ENCODE assay signal across 8 mouse cellular contexts in the genomic region with DNA sequence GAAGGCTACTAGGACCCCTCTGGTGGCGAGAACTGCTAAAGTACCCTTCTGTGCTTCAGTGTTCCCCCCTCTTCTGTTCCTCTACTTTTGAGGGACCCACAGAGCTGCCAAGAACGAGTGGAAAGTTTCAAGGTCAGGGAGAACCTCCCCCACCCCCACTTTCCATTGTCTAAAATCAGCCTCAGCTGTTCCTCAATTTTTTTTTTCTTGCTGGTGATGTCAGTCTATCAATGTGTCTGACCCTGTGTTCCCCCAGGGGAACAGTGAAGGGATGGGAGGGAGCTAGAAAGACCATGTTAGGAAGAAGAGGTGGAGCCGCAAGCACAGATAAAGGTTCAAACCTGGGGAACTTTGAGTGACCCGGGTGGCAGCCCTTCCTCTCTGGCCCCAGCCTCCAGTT. TPM values are rescaled to one million over a fixed set of nuclear protein-coding genes. Genes with fewer than 3 reads are reported as not detected.
DNase-seq lines count a peak whose midpoint lies in the region; ATAC-seq lines count a peak whose summit lies in the region.

TSS of gene Tpm3 (plus strand) at position 356 of the 400 bp plus-strand sequence.

- H3K4me2 ChIP-seq in lung, embryonic 16.5 days (ENCODE audit: low read depth, low read length): no peak within 1 kb of the TSS
- H3K4me2 ChIP-seq in embryonic facial prominence, embryonic 14.5 days (ENCODE audit: low read depth, low read length): no peak within 1 kb of the TSS
- no peak within 1 kb of the TSS for H3K4me2 ChIP-seq in heart, embryonic 16.5 days (ENCODE audit: low read depth, low read length)
- H3K4me2 ChIP-seq in neural tube, embryonic 14.5 days (ENCODE audit: low read depth, low read length): no peak within 1 kb of the TSS

- no peaks in the 10 kb centered on the region for H3K27me3 ChIP-seq in lung, embryonic 16.5 days (ENCODE audit: control insufficient read depth, insufficient read depth, low read depth, low read length)
- no peaks in the 10 kb centered on the region for H3K27me3 ChIP-seq in embryonic facial prominence, embryonic 14.5 days (replicated peaks; ENCODE audit: control insufficient read depth, insufficient read depth, low read length)
- H3K27me3 ChIP-seq in heart, embryonic 16.5 days (ENCODE audit: control insufficient read depth, insufficient read depth, low read length): no peaks in the 10 kb centered on the region
- no peaks in the 10 kb centered on the region for H3K27me3 ChIP-seq in neural tube, embryonic 14.5 days (ENCODE audit: control insufficient read depth, insufficient read depth, low read length)

- no peak for ATAC-seq in lung, embryonic 16.5 days (ENCODE audit: low read depth)
- no peak for ATAC-seq in embryonic facial prominence, embryonic 14.5 days (ENCODE audit: low read depth)
- ATAC-seq in heart, embryonic 16.5 days (replicated peaks; ENCODE audit: extremely low read depth, insufficient read depth, low FRiP score): no peak
- no peak for ATAC-seq in neural tube, embryonic 14.5 days (ENCODE audit: low read depth)

- WGBS in lung, embryonic 16.5 days: 61% methylated on average over 4 of the region's 4 CpGs
- WGBS in embryonic facial prominence, embryonic 14.5 days: 75% methylated on average over 4 of the region's 4 CpGs
- WGBS in heart, embryonic 16.5 days: 56% methylated on average over 4 of the region's 4 CpGs
- WGBS in neural tube, embryonic 14.5 days: 76% methylated on average over 4 of the region's 4 CpGs

- H3K4me3 ChIP-seq in lung, embryonic 16.5 days (ENCODE audit: low read length): no peak within 1 kb of the TSS
- no peak within 1 kb of the TSS for H3K4me3 ChIP-seq in embryonic facial prominence, embryonic 14.5 days (ENCODE audit: low read depth, low read length)
- no peak within 1 kb of the TSS for H3K4me3 ChIP-seq in heart, embryonic 16.5 days (ENCODE audit: low read length)
- no peak within 1 kb of the TSS for H3K4me3 ChIP-seq in neural tube, embryonic 14.5 days (ENCODE audit: low read depth, low read length)

- peaks cover 3% of the 10 kb centered on the region; the same call in 1 of the 2 replicates for H3K4me1 ChIP-seq in lung, embryonic 16.5 days (replicated peaks; ENCODE audit: control insufficient read depth, insufficient read depth, low read length)
- peaks cover 5% of the 10 kb centered on the region; the same call in 1 of the 2 replicates for H3K4me1 ChIP-seq in embryonic facial prominence, embryonic 14.5 days (ENCODE audit: control insufficient read depth, insufficient read depth, low read length)
- H3K4me1 ChIP-seq in heart, embryonic 16.5 days (ENCODE audit: control insufficient read depth, insufficient read depth, low read length): peaks cover 4% of the 10 kb centered on the region; the same call in 1 of the 2 replicates
- no peaks in the 10 kb centered on the region for H3K4me1 ChIP-seq in neural tube, embryonic 14.5 days (ENCODE audit: control insufficient read depth, insufficient read depth, low read length)

- H3K9ac ChIP-seq in lung, embryonic 16.5 days (ENCODE audit: low read length): no peak within 1 kb of the TSS
- H3K9ac ChIP-seq in embryonic facial prominence, embryonic 14.5 days (ENCODE audit: low read depth, low read length): no peak within 1 kb of the TSS
- H3K9ac ChIP-seq in heart, embryonic 16.5 days (ENCODE audit: low read length): no peak within 1 kb of the TSS
- no peak within 1 kb of the TSS for H3K9ac ChIP-seq in neural tube, embryonic 14.5 days (replicated peaks; ENCODE audit: low read depth, low read length)

- no peak within 1 kb of the TSS for H3K27ac ChIP-seq in lung, embryonic 16.5 days (ENCODE audit: low read length)
- H3K27ac ChIP-seq in embryonic facial prominence, embryonic 14.5 days (replicated peaks; ENCODE audit: low read depth, low read length): no peak within 1 kb of the TSS
- no peak within 1 kb of the TSS for H3K27ac ChIP-seq in heart, embryonic 16.5 days (ENCODE audit: low read length)
- no peak within 1 kb of the TSS for H3K27ac ChIP-seq in neural tube, embryonic 14.5 days (ENCODE audit: low read depth, low read length)

- H3K9me3 ChIP-seq in lung, embryonic 16.5 days (ENCODE audit: control insufficient read depth, low read length): no peaks in the 10 kb centered on the region
- H3K9me3 ChIP-seq in embryonic facial prominence, embryonic 14.5 days (ENCODE audit: control insufficient read depth, low read length): no peaks in the 10 kb centered on the region
- H3K9me3 ChIP-seq in heart, embryonic 16.5 days (replicated peaks; ENCODE audit: control insufficient read depth, low read length): no peaks in the 10 kb centered on the region
- no peaks in the 10 kb centered on the region for H3K9me3 ChIP-seq in neural tube, embryonic 14.5 days (ENCODE audit: control insufficient read depth, low read length)

- no peak for DNase-seq in lung, postnatal 14 days
- no peak for DNase-seq in embryonic facial prominence, embryonic 14.5 days (ENCODE audit: low spot score)
- DNase-seq in left cerebral cortex, postnatal 4 days: no peak
- DNase-seq in frontal cortex, postnatal 25 days (ENCODE audit: low spot score in 2 of 2): no peak
- no peak for DNase-seq in kidney, postnatal 14 days

- intact Hi-C loops in left cerebral cortex, postnatal 4 days (cut with DNase I): no loop called here

- no peaks in the 10 kb centered on the region for H3K36me3 ChIP-seq in lung, embryonic 16.5 days (ENCODE audit: control insufficient read depth, insufficient read depth, low read length)
- H3K36me3 ChIP-seq in embryonic facial prominence, embryonic 14.5 days (ENCODE audit: control insufficient read depth, insufficient read depth, low read length): no peaks in the 10 kb centered on the region
- H3K36me3 ChIP-seq in heart, embryonic 16.5 days (ENCODE audit: control insufficient read depth, insufficient read depth): no peaks in the 10 kb centered on the region
- H3K36me3 ChIP-seq in neural tube, embryonic 14.5 days (ENCODE audit: control insufficient read depth, insufficient read depth, low read length): no peaks in the 10 kb centered on the region

RNA-seq across cellular contexts. Expression of gene Tpm3, which starts in this region (rescaled TPM):
- polyA plus RNA-seq in lung, embryonic 16.5 days (2015; fragmentation: Nextera tagmentation; extraction: Ambion mirVana): 656 and 695 TPM in 2 replicates
- 423 and 451 TPM in 2 replicates for polyA plus RNA-seq in embryonic facial prominence, embryonic 14.5 days (2014; fragmentation: Nextera tagmentation; extraction: Ambion mirVana)
- polyA plus RNA-seq in heart, embryonic 16.5 days (2015; fragmentation: Nextera tagmentation; extraction: Ambion mirVana): 267 and 298 TPM in 2 replicates
- 100 to 1,000 TPM; 291 to 310 TPM for total RNA-seq in left cerebral cortex, postnatal 4 days (2021)
- polyA plus RNA-seq in neural tube, embryonic 14.5 days (2014; fragmentation: Nextera tagmentation; extraction: Ambion mirVana): 281 and 342 TPM in 2 replicates
